Mouse (Mus musculus): Measurements from ENCODE around the gene Dok3.
"Not testable (repeated sequence)": the region's sequence is repeated elsewhere in the genome, so short reads cannot be mapped to it uniquely, and the experiment has no call there.

The Dok3 gene

DNA sequence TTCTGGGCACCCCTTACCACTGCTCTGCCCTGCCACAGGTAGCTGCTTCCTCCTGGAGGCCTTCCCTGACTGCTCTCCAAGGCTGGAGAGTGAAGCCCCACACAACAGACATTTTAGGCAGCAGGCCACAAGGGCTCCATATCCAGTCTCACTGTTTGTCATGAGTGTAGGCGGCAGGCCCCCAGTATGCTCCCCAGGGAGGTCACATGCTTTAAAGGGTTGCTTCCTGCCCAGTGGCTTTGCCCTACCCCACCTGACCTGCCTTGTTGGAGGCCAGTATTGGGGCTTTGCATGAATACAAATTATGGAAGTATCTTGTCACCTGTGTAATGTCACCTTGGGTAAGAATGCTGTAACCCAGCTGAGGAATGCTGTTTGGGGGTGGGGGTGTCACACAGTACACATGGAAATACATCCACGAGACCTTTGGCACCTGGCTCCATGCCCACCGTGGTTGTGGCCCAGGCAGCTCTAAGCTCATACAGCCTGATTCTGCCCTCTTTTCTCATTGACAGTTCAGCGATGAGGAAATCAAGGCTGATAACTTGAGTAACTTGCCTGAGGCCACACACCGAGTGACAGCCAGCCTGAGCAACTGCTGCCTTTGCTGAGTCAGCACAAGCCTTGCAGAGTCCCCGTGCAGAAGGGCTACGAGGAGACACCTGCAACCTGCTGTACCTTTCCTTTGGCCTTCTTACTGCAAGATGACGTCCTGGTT lies at the start of gene Dok3:
TSS of gene Dok3 (minus strand) at position 99 of the 718 bp plus-strand sequence.
- DNase-seq (ENCODE audit: low spot score): no peak

DNA sequence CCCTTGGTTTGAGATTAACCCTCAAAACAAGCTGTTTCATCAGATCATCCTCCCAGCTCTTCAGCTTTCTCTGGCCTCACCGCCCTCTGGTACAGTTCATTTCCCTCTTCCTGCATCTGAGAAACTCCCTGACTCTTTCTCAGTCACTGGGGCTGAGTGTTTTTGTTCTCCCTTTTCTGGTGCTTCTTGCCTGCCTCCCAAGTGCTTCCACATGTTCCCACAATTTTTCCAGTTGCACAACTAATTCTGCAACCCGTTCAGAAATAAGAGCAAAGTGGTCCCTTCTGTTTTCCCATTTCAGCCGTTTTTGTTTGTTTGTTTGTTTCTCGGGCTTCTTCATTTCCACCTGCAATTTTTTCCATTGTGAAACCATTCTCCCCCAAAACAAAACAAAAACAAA lies 49.0 kb upstream of the Dok3 start:
- DNase-seq (ENCODE audit: low spot score): no peak

- not testable (repeated sequence) for DNase-seq (ENCODE audit: low spot score)
These were observed 47.8 kb upstream of the Dok3 start for GRCm38 (mm10) chr13:55576872-55577271.

DNA sequence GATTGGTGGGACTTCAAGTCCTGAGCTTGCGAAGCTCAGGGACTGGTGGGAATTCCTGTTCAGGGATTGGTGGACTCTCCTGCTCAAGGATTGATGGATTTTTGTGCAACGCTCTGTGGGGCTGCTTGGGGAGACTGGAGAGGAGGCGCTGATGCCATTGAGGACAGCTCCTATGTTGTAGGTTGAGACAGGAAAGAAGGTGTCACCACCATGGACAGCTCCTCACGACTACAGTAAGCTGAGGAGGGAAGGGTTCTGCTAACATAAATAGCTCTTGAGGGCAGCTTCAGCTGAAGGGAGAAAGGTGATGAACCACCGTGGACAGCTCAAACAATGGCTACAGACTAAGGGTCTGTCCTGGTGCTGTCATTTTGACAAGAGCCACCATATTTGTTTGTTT lies 46.8 kb upstream of the Dok3 start:
- peak; percentile 15 for DNase-seq (ENCODE audit: low spot score)

DNA sequence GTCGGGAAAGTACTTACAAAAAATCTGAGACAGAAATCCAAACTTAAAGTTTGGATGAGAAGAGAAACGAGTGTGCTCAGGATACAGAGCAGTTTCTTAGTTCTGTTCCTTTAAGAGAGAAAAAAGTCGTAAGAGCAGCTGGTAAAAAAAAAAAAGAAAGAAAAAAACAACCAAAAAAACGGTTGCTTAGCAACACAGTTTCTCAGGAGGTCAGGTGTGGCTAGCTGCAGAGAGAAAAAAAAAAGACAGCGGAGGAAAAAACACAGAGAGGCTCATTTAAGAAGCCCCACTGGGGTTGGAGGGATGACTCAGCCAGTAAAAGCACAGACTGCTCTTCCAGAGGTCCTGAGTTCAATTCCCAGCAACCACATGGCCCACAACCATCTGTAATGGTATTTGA lies 45.2 kb upstream of the Dok3 start:
- DNase-seq (ENCODE audit: low spot score): no peak

- DNase-seq (ENCODE audit: low spot score): no peak
These were observed 44.3 kb upstream of the Dok3 start, which contains the start of gene Tmed9 for GRCm38 (mm10) chr13:55573432-55573831. TSS of gene Tmed9 (plus strand) at chr13:55573732.

DNA sequence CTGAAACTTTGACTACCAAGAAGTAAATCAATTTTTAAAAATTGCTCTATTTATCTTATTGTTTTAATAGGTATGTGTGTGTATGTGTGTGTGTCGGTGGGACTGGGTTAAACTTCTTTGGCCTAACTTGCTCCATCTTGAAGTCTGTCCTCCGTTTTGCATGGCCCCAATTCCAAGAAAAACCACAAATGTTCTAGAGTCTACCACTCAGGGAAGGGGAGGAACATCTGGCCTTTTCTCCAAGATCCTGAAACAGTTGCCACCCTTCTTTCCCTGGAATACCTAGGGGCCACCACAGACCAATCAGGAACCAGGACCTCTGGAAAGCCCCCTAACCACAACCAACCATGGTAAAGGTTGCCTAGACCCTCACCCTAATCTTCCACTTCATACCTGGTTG lies 42.9 kb upstream of the Dok3 start:
- no peak for DNase-seq (ENCODE audit: low spot score)

GRCm38 (mm10) chr13:55571027-55571751 lies 42.1 kb upstream of the Dok3 start, which contains the start of gene Fam193b:
TSS of gene Fam193b (minus strand) at chr13:55571120.
- peak; percentile 96 for DNase-seq (ENCODE audit: low spot score)

- peak; percentile 21 for DNase-seq (ENCODE audit: low spot score)
These were observed 41.3 kb upstream of the Dok3 start for GRCm38 (mm10) chr13:55570286-55570973.

- peak; percentile 53 for DNase-seq (ENCODE audit: low spot score)
These were observed 40.7 kb upstream of the Dok3 start for GRCm38 (mm10) chr13:55569726-55570285.

DNA sequence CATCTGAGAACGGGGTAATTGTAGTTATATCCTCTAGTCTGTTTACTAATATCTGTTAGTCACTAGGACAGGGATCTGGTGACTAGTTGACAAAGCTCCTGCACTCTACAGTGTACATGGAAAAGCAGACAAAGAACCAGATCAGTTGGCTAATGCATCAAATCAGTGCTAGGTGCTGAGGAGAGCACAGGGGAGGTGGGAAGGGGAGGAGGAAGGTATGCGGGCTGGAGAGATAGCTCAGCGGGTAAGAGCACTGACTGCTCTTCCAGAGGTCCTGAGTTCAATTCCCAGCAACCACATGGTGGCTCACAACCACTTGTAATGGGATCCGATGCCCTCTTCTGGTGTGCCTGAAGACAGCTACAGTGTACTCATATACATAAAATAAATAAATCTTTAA lies 39.4 kb upstream of the Dok3 start:
- DNase-seq (ENCODE audit: low spot score): not testable (repeated sequence)

DNA sequence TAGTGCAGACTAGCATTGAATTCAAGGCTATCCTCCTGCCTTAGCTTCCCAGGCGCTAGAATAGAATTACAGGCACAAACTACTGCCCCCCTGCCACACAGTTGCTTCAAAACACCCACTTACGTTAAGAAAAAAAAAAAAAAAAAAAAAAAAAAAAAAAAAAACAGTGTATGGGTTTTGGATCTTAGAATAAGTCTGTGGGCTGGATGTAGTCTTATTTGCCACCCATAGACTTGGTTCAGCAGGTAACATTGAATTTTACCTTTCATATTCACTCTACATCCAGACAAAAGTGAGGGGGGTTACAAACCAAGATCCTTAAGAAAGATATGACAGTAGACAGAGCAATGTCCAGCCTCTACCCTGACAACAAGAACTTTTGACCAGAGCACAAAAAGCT lies 38.9 kb upstream of the Dok3 start:
- DNase-seq (ENCODE audit: low spot score): no peak

GRCm38 (mm10) chr13:55567001-55567400 lies 37.9 kb upstream of the Dok3 start:
- DNase-seq (ENCODE audit: low spot score): no peak

- DNase-seq (ENCODE audit: low spot score): no peak
These were observed 34.3 kb upstream of the Dok3 start for GRCm38 (mm10) chr13:55563266-55563879.

DNA sequence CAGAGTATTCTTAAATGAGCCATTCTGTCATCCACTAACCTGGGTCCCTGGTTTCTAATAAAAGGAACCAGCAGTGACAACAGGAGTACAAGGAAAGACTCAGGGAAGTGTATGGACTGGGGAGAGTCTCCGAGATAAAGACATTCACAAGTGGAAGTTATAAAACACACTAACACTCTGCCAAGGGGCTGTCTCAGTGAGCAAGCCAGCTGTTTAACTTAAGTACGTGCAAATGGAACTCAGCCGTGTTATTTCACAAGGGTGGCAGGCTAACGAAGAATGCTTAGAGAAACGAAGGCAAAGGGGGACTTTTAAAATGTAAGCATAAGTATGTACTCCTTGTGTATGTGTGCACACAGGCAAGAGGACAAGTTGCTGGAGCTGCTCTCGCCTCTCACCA lies 28.4 kb upstream of the Dok3 start:
- no peak for DNase-seq (ENCODE audit: low spot score)

DNA sequence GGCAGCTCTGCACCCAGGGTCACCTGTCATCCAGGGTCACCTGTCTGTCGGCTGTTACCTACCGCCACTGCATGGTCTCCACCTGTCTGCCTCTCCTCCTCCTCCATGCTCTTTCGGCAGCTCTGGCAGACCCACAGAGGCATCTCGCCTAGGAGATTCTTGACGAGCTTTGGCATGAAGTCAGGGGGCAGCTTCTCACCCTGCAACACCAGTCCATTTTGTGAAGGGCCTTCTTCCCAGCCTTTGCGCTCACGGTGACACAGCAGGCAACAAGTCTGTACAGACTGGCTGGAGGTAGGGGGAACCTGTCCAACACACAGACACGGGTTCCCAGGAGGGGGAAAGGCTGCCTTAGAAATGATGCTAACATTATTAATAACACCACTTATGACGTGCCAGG lies 26.8 kb upstream of the Dok3 start:
- DNase-seq (ENCODE audit: low spot score): no peak

DNA sequence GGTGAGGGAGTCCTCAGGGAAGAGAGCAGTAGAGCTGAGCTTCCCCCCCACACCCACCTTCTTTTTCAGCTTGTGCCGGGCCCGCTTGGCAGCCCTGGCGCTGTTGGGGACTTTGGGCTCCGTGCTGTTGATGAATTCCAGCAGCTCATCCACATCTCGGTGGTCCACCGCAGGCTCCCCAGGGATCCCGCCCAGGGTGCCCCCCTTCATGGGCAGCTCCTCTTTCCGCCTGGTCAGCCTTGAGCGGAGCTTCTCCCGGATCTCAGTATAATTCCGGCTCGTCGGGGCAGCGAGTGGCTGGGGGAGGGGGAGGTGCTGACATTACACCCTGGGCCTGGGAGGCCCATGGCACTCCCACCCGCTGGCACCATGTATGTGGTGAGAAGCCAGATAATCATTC lies 20.0 kb upstream of the Dok3 start:
- DNase-seq (ENCODE audit: low spot score): no peak

- no peak for DNase-seq (ENCODE audit: low spot score)
These were observed 19.3 kb upstream of the Dok3 start for GRCm38 (mm10) chr13:55548426-55548825.

DNA sequence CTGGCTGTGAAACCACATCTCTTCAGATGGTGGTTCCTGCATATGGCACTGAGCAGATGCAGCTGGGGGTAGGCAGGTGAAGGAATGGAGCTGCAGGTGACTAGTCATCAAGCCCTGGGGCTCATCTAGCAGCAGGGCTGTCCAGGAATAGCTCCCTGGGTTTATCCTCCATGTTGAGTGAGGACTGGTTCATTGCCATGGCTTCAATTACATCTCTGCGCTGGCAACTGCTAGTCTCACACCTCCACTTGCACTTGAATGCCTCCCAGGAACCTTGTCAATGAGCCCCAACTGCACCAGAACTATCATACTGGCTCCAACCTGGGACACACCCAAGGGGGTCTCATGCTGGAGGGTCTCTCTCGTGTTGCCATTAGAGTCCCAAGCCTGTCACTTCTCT lies 18.8 kb upstream of the Dok3 start:
- no peak for DNase-seq (ENCODE audit: low spot score)

DNA sequence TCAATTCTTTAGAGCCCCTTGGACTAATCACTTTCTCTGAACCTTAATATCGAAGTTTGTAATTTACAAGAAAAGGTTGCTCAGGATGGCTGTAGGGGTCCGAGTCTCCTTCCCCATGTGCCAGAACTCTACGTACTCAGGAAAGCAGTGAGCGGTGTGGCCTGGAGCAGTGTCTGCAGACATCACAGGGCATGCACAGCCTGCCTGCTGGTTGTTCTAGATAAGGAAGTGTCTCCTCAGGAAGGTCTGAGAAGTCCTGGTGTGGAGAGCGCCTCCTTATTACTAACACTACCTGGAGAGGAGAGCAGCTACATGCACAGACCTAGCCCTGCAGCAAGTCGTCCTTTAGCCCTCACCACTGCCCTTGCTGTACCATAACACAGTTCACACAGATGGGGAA lies 15.7 kb upstream of the Dok3 start:
- no peak for DNase-seq (ENCODE audit: low spot score)

- DNase-seq (ENCODE audit: low spot score): no peak
These were observed 14.4 kb upstream of the Dok3 start for GRCm38 (mm10) chr13:55543447-55543846.

DNA sequence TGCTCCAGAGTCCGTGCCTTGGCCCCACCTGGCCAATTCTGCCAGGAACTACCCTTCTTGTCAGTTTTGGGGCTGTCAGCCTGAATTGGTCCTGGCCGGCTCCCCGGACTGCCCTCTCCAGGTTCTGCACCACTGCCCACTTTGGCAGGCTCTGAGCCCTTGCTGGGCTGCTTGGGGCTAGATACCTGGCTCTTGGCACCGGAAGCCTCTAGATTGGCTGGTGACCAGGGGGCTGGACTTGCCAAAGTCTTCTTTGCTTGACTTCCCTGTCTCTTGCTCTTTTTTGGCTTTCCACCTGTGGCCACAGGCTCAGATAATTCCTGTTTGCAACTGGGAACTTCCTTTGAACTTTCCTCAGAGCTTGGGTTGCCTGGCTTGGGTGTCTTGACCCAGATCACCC lies 13.8 kb upstream of the Dok3 start:
- no peak for DNase-seq (ENCODE audit: low spot score)

Measured in embryo, embryonic 10 days (tissue).